Mouse (Mus musculus) retina, postnatal 1 day (tissue): ENCODE data around the gene Izumo4.
A peak's percentile ranks its signal among the peaks of the same experiment; 100 is the strongest.

ENCODE experiments used
- DNase-seq: peaks from one replicate; pipeline ENCODE4 v3.0.0-alpha.2; 2012

Gene Izumo4

DNA sequence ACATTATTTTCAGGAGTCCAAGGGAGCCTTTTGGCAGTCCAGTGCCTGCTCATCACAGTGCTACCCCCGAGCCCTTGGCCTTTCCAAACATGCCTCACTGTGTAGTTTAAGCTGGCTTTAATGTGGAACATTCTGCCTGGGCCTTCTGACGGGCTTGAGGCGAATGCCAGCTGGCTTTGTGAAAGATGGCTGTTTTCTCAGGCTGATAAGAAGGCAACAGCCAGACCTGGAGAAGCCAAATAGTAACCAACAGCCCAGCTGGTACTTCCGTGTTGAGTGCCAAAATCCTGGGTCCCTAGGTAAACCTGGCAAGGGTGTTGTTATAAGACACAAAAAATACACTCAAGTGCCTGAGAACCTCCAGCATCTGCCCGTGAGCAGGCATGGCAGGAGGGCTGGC, 34.7 kb downstream of the Izumo4 start:
- no peak for DNase-seq

DNA sequence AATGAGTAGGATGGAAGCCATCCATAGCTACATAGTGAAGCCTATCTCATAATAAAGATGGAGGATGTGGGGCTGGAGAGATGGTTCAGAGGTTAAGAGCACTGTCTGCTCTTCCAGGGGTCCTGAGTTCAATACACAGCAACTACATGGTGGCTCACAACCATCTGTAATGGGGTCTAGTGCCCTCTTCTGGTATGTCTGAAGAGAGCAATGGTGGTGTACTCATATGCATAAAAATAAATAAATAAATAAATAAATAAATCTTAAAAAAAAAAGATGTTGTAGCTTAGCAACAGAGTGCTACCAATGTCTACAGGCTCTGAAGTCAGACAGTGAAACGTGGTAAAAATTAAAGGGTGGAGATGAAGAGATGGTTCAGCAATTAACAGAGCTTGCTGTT, 36.7 kb downstream of the Izumo4 start:
- DNase-seq, result peak; percentile 6

DNA sequence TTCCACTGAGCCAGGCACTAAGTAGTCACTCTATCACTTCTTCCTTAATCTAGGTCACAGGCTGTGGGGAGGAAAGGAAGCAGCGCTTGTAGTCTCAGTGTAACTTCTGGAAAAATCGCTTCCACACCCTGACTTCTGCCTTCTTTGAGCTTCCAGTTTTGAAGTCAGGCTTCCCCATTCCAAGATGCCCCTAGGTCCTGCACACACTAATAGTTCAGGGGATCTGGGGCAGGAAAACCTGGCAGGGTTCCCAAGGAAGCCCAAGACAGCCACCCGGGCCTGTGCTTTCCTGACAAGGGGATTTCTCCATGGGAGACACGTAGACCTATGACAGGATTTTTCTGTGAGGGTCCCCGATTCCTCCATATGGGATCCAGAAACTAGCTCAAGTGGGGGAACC, 39.2 kb downstream of the Izumo4 start:
- DNase-seq, result peak; percentile 10

DNA sequence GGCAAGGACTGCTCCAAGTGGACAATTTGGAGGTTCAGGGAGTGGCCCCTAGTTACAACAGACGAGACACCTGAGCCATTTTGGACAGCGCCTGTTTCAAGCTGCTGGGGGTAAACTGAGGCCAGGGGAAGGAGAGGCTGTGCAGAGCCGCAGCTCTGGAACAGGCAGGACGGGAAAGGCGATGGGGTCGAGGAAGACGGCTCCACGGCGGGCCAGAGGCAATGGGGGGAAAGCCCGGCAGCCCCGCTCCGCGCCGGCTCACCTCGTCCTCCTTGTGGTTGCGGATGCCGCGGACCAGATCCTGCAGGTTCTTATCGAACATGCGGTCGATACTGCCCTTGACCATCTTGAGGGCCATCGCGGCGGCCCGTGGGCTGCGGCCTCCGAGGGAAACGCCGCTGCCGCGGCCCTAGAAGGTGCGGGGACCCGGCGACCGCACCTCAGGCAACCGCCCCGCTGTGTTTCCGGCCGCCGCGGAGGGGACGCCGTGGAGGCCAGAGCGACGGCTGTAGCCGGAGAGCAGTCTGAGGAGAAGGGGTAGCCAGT, 39.7 kb downstream of the Izumo4 start:
- DNase-seq, result peak; percentile 2

DNA sequence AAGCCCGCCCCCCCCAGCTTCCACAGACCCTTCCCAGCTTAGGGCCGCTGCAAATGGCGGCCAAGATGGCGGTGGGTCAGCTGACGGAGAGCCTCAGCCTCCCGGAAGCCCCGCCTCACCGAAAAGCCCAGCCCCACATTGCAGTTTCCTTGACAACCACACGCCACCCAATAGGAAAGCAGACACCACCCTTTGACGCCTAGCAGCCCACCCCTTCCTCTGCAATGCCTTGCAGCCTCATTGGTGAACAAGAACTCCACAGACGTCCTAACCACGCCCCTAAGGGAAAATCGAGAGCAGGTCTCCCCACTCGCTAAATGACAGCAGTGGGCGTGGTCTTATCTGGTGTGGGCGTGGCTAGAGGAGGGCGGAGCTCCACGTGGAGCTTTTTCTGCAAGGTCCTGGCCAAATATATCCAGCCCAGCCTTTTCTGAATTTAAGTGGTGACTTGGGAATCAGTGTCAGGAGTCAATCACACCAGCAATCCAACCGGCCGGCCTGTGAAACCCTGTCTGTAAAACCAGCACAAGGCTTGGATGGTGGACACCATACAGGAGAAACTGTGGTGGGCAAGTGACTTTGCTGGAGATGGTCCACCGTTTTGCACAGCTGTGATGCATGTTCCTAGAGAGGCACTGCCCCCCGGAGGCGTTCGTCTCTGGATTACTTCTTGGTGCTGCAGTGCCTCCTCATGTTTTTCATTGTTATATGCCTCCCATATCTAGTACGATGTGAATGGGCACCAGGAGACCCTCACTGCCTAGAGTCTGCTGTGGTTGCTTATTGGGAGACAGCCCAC, 40.4 kb downstream of the Izumo4 start, which contains the start of gene Ap3d1:
TSS of gene Ap3d1 (minus strand) at position 85 of the 799 bp plus-strand sequence.
- DNase-seq, result peak; percentile 100

DNA sequence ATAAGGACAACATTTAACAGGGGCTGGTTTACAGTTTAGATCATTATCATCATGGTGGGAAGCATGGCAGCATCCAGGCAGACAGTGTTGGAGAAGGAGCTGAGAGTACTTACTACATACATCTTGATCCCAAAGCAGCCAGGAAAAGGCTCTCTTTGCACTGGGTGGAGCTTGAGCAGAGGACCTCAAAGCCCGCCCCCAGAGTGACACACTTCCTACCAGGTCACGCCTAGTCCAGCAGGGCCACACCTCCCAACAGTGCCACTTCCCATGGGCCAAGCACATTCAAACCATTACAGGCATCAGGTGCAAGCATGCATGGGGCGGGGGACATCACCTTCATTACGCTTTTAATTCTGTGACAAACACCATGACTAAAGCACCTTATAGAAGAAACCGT, 42.3 kb downstream of the Izumo4 start:
- DNase-seq, result peak; percentile 55

DNA sequence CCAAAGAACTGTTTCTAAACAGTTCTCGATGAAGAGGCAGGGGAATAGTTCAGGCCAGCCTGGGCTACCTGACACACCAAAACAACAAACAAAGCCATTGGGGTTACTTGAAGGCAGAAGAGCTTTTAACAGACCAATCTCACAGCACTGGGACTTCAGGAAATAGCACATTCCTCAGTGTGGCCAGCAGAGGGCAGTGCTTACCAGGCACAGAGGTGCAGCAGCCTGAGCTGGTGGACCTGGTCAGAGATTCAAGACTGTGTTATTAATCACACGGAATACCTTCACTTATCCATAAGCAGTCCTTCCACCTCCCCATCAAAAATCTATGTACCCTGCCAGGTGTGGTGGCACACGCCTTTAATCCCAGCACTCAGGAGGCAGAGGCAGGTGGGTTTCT, 45.4 kb downstream of the Izumo4 start:
- peak; percentile 83 for DNase-seq

DNA sequence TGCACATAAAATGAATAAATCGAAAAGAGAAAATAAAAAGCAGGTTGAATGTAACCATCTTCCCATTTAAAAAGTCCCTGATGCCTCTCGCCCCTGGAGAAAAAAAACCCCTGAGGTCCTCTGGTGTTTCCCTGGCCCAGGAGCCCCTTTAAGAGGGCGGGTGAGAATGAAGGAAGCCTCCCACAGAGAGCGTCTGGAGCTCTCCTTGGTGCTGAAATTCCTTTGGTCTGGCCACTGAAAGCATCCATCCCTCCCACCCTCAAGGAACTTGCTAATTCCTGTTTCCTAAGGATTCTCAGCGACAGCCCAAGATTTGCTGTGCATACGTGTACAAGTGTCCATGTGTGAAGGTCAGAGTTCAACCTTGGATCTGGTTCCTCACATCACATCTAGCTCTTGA, 46.6 kb downstream of the Izumo4 start:
- DNase-seq, result peak; percentile 72

DNA sequence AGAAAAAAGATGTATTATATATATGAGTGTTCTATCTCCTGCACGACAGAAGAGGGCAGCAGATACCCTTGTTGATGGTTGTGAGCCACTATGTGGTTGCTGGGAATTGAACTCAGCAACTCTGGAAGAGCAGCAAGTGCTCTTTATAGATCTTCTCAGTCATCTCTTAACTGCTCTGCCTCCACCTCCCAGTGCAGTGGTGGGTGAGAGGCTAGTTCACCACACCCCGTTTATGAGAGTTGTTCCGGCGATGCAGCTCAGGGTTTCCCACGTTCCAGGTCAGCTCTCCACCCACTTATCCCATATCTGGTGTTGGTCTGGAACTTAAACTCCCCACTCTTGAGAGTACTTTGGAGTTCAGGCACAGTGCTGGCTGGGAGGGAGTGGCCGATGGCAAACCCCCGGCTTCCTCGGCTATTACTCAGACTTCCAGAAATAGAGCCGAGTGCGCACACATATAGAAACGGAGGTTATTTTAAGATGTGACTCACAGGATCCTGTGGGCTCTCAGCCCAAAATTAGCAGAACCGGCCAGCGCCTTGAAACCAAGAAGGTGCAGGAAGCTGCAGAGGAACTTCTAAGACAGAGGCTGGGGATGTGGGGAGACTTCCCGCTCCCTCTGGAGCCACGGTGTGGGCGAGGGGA, 49.3 kb downstream of the Izumo4 start:
- DNase-seq, result peak; percentile 48

DNA sequence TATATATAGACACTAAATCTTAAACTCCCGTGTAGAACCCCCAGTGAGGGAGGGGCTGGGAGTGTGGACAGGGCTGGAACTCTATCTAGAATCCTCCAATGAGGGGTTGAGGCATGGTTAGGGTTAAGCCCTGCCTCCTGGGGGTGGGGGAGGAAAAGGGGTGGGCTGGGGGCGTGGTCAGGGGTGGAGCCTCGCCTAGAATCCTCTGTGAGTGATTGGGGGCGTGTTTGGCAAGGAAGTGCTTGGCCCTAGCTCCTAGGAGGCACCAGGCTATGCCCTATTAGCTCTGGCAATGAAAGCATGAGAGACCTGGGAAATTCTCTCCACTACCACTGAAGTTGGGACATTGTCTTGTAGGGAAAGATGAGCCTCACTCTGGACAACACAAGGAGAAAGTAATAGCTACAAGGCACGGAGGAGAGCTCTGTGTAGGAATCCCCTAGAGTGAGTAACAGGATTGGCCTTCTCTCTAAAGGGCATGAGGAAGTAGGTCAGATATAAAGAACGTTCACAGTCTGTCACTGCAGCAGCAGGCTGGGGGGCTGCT, 50.2 kb downstream of the Izumo4 start:
- DNase-seq, result peak; percentile 88

DNA sequence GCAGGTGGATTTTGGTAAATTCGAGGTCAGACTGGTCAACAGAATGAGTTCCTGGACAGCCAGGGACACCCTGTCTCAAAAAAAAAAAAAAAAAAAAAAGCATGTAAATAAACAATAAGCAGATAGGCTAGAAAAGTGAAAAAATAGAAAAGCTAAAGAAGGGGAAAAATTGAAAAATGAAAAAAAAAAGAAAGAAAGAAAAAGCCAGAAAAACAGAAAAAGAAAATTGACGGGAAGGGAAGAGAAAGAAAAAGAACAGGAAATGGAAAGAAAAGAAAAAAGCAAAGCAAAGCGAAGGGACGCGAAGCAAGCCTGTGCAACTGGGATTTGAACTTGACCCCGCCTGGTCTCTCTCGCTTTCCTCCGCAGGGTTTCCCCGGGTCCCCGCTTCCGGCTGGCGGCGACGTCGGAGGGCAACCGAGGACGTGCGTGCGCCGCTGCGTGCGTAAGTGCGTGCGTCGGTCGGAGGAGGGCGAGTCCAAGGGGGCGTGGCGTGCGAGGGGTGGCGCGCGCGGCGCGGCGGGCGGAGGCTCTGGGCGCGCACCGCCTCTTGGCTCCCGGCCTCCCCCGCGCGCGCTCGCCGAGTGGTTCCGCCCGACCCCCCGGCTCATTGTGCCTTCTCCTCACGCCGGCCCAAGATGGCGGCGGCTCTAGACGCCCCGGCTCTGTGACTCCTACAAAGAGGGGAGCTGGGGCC, 52.8 kb downstream of the Izumo4 start, which contains the start of gene Dot1l:
TSS of gene Dot1l (plus strand) at position 613 of the 697 bp plus-strand sequence.
- peak; percentile 99 for DNase-seq
